Mouse (Mus musculus): ENCODE results near the gene Bcar1. TPM values are rescaled to one million over a fixed set of nuclear protein-coding genes. Genes with fewer than 3 reads are reported as not detected.

Bcar1 gene
- polyA plus RNA-seq (2017; shearing (Covaris generic)) = 0.32 TPM

DNA sequence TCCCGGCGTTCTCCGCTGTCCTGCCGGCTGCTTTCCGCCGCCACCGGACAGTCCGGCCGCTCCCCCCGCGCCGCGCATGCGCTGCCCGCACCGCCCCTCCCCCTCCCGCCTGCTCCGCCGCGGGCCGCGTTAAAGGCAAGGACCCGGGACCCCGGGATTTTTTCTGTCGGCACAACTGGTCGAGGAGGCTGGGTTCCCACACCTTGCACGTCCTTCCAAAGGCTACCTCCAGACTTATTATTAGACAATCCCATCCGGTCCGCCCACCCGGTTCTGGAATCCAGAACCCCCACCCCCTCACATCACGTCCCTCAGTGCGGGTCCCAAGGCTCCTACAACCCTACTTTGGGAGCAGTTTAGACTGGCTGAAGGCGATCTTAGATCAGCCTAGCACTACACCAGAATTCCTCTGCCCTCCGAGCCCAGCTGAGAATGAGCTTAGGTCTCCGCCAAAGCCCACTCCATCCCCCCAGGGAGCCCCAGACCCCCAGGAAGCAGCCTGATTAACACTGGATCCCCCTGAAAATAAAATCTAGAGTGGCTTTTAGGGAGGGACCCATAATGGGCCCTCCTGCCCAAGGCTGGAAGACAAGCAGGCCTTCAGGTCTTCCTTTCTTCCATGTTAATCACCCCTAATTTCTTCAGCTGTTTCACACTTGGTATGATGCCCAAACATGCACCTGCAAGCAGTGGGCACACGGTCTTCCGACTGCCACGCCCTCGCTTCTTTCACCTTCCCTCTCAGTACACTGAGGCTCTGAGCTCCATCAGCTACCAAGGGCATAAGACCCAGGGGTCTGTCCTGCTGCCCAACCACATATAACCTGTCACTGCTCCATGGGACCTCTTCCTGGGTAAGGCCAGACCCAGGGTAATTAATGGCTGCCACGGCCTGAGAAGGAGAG lies at the start of gene Bcar1:
Gene Bcar1 (minus strand): TSS at position 18 of the 905 bp plus-strand sequence.

DNA sequence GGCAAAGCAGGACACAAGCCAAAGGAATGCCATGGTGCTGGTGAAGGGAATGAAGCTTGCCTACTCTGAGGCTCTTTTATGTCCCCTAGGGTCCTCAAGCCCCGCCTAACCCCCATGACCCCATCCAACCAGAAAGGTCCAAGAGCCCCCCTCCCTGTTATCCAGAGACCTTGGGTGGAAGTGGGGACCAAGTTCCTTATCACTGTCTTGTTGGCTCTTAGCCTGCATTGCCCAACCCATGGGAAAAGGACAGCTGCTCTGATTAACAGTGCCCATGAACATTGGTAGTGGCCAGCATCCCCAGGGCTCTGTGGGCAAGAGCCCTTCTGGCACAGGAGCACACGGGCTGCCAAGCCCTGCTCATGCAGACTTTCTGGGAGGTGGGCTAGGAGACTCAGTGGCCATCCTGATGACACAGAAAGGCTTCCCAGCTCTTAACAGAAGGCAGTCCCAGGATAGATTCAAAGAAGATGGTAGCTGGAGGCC lies 52.6 kb downstream of the Bcar1 start, which contains the start of gene Ctrb1:
Gene Ctrb1 (minus strand): TSS at position 51 of the 486 bp plus-strand sequence.

Other genes with a start within 250 kb of the Bcar1 start
- 6.6 TPM for gene Wdr59, start 221.7 kb downstream of the Bcar1 start, polyA plus RNA-seq (2017; shearing (Covaris generic))
- 237 TPM for gene Znrf1, start 207.7 kb downstream of the Bcar1 start, polyA plus RNA-seq (2017; shearing (Covaris generic))
- gene Ldhd, start 113.4 kb downstream of the Bcar1 start, polyA plus RNA-seq (2017; shearing (Covaris generic)) = 2.7 TPM
- gene Zfp1, start 100.4 kb downstream of the Bcar1 start, polyA plus RNA-seq (2017; shearing (Covaris generic)) = 43.1 TPM
- gene Ctrb1, start 52.8 kb downstream of the Bcar1 start, polyA plus RNA-seq (2017; shearing (Covaris generic)) = not detected
- 113 TPM for gene Cfdp1, start 110.5 kb upstream of the Bcar1 start, polyA plus RNA-seq (2017; shearing (Covaris generic))
- 0.96 TPM for gene Tmem170, start 132.9 kb upstream of the Bcar1 start, polyA plus RNA-seq (2017; shearing (Covaris generic))
- gene Chst5, start 166.6 kb upstream of the Bcar1 start, polyA plus RNA-seq (2017; shearing (Covaris generic)) = not detected
- 2.2 TPM for gene Tmem231, start 190.1 kb upstream of the Bcar1 start, polyA plus RNA-seq (2017; shearing (Covaris generic))
- gene Gabarapl2, start 196.9 kb upstream of the Bcar1 start, polyA plus RNA-seq (2017; shearing (Covaris generic)) = 279 TPM
- 9.7 TPM for gene Adat1, start 248.5 kb upstream of the Bcar1 start, polyA plus RNA-seq (2017; shearing (Covaris generic))